Mouse (Mus musculus) cerebellum, adult 8-10 months (tissue): ENCODE data around the gene Gm17018.
"Not testable (repeated sequence)": the region's sequence is repeated elsewhere in the genome, so short reads cannot be mapped to it uniquely, and the experiment has no call there.

ENCODE experiments used
- DNase-seq: peaks from one replicate; pipeline ENCODE4 v3.0.0; 2022

Gm17018 gene

GRCm38 (mm10) chr19:45560153-45560890, at the start of gene Gm17018, which contains the start of gene Poll:
Gm17018 (plus strand) TSS chr19:45560615.
Poll (minus strand) TSS chr19:45560531.
- peak; percentile 78 for DNase-seq

DNA sequence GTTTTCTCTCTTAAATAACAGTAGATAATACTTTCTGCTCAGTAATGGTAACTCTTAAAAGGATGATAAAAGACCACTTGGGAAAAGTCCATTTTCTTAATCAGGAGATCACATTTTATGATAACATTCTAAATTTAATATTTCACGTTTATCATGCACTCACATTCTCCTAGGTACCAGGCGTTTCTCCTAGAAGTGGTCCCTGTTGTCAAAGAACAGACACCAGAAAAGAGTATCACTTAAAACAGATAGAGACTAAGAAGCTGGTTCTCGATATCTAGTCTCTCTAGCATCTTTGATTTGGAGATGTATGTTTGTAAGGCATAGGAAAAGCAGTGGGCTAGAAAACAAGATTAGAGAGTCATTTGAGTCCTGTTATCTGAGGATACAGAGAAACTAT, 49.7 kb upstream of the Gm17018 start:
- no peak for DNase-seq

DNA sequence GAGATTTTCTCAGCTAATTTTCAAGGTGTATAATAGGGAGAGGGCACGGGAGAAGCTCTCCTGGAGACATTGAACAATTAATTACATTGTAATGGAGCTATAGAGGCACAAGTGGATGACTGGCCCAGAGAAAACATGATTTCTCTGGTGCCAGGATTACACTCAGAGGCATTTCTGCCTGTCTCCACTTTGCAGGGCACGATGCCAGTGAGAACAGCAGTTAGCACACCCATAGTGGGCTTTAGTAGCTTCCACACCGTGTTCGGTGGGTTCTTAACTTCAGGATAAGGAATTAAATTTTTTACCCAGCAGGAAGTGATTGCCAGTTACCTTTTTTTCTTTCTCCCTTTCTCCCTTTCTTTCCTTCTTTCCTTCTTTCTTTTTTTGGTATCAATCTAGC, 49.0 kb upstream of the Gm17018 start:
- DNase-seq = no peak

DNA sequence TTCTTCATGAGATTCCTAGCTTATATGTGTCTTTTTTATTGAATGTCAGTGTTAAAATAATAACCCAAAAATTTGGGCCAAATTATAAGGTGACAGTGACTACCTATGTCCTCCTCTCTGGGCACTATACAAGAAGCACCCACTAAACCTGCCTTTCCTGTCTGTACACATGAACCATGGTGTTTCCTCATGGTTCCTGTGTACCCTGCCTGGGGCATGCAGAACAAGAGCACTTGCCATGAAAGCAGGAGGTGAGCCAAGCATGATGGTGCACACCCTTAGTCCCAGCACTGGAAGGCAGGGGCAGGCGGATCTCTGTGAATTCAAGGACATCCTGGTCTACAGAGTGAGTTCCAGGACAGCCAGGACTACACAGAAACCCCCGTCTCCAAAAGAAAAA, 45.1 kb upstream of the Gm17018 start:
- no peak for DNase-seq

GRCm38 (mm10) chr19:45516264-45516663, 44.2 kb upstream of the Gm17018 start:
- DNase-seq = no peak

- no peak for DNase-seq
Measured at GRCm38 (mm10) chr19:45527382-45527781, 33.0 kb upstream of the Gm17018 start.

DNA sequence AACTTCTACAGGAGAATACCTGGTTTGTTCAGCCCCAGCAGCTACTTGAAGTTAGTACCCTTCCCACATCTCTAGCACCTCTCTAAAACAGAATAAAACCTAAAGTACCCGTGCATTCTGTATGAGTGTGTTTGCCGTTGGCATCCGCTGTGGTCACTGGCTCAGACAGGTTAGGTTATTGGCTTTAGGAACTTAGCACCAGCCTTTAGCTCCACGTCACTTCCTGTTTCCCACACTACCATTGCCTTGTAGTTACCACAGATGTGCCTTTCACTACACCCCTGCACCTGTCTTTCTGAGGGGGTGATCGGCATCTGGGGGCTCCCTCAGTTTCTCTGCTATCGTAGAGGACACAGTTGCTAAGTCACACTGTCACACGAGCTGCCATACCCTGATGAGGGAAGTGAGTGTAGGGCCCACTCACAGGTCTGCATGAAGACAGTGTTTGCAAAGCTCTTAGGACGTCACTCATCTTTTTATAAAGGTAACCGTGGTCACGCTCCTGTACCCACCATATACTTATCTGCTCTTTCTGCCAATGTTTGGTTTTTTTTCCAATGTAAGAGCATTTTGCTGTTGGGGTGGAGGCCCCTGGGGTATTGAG, 32.4 kb upstream of the Gm17018 start:
- DNase-seq = no peak

DNA sequence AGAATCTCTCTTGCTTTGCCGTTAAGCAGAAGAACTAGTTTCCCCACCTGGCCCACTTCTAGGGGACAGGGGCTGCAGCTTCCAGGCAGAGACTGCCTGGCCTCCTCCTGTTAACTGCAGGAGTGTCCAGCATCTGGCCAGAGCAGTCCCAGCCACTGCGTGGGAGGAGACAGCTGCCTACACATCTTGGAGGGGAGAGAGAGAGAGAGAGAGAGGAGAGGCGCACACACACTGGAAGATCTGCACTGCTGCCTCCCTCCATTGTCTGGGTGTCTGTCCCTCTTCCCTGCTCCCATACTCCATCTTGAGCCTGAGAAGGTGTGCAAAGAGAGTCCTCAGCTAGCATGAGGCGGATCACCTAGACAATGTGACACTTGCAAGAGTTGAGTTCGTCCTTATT, 31.1 kb upstream of the Gm17018 start:
- no peak for DNase-seq

DNA sequence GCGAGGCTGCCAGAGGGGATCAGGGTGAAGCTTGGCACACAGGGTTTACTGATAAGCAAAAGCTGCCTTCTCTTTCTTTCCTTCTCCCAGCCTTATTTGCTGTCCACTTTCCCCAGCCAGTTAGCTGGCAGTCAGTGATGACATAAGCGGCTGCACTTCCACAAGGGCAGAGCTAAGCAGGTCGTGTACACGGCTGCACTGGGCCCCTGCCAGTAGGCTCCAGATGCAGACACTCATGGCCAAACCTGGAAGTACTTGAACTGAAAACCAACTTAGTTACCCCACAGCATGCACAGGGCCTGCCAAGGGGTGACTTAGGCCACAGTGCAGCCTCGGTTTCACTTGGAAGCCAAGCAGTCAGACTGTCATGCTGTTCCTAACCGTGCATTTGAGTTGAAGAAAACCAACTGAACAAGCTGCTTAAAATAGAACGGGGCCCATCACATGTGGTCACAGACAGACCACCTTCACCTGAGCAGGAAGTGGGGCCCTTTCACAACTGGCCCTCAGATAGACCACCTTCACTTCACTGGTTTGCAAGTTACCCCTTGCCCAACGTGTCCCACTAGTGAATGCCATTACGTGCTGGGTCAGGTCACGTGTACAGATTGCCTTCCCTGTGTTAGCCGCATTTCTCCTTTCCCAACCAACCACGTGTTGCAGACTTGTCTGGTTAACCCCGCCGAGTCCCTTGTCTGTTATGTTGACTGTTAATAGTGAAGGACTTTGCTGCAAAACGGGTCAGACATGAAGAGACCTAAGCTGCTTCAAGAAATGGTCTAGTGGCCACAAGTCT, 30.0 kb upstream of the Gm17018 start:
- DNase-seq = no peak

DNA sequence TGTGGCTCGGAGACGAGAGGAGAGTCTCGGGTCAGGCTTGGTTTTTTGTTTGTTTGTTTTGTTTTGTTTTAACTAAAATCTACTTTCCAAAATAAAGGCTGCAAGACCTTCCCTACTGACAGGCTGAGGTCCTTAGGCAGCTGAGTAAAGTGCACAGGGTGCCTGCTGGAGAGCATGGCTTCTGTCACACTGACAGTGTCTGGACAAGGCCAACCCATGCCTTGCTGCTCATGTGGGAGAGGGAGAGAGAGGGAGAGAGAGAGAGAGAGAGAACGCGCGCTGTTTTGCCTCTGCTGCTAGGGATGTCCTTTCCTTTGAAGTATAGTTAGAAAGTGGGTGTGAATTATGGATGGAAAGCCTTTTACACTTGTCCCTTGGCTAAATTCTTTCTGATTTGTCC, 28.9 kb upstream of the Gm17018 start:
- DNase-seq = no peak

GRCm38 (mm10) chr19:45533617-45534016, 26.8 kb upstream of the Gm17018 start:
- no peak for DNase-seq

DNA sequence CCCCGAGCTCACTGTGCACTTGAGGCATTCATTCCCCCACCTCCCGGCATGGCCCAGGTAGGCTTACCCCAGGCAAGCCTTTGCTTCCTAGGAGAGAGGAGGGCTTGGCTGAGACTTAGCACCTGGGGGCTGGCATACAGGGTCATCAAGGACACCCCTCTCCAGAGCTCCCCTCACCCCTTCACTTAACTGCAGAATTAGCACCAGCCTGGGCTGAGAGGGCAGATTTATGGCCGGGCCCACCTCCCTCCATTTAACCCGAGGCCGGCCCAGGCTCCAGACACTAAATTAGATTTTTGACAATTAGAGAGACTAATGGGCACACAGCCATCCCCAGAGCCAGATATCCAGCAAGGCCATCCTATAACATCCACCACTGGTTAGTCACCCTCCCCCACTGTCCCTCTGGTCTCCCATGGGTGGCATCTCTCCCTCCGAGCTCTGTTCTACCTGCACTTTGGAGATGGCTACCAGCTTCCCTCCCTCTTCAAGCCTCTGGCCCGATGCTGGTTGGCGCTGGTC, 25.1 kb upstream of the Gm17018 start:
- DNase-seq = no peak

GRCm38 (mm10) chr19:45535929-45536328, 24.5 kb upstream of the Gm17018 start:
- no peak for DNase-seq

- peak; percentile 52 for DNase-seq
Measured at GRCm38 (mm10) chr19:45537505-45537904, 22.9 kb upstream of the Gm17018 start.

GRCm38 (mm10) chr19:45540657-45541408, 19.6 kb upstream of the Gm17018 start:
- no peak for DNase-seq

- DNase-seq = peak; percentile 33
Measured at GRCm38 (mm10) chr19:45541409-45542041, 18.9 kb upstream of the Gm17018 start.

GRCm38 (mm10) chr19:45542061-45542460, 18.4 kb upstream of the Gm17018 start:
- no peak for DNase-seq

GRCm38 (mm10) chr19:45544152-45544924, 16.1 kb upstream of the Gm17018 start:
- no peak for DNase-seq

- DNase-seq = peak; percentile 82
Measured at GRCm38 (mm10) chr19:45544925-45545321, 15.5 kb upstream of the Gm17018 start.

GRCm38 (mm10) chr19:45548196-45548595, 12.2 kb upstream of the Gm17018 start:
- DNase-seq = not testable (repeated sequence)

GRCm38 (mm10) chr19:45549128-45549915, 11.1 kb upstream of the Gm17018 start:
- no peak for DNase-seq
